Mouse (Mus musculus) right cerebral cortex, postnatal 10 days (tissue): Measurements from ENCODE around the gene Arl4c.
A peak's percentile ranks its signal among the peaks of the same experiment; 100 is the strongest.

Experiments used
- DNase-seq, 2 experiments: peaks; one replicate each; pipeline ENCODE4 v3.0.0; 2021; ENCODE audit warnings: low spot score in 2 of 2

The Arl4c gene

DNA sequence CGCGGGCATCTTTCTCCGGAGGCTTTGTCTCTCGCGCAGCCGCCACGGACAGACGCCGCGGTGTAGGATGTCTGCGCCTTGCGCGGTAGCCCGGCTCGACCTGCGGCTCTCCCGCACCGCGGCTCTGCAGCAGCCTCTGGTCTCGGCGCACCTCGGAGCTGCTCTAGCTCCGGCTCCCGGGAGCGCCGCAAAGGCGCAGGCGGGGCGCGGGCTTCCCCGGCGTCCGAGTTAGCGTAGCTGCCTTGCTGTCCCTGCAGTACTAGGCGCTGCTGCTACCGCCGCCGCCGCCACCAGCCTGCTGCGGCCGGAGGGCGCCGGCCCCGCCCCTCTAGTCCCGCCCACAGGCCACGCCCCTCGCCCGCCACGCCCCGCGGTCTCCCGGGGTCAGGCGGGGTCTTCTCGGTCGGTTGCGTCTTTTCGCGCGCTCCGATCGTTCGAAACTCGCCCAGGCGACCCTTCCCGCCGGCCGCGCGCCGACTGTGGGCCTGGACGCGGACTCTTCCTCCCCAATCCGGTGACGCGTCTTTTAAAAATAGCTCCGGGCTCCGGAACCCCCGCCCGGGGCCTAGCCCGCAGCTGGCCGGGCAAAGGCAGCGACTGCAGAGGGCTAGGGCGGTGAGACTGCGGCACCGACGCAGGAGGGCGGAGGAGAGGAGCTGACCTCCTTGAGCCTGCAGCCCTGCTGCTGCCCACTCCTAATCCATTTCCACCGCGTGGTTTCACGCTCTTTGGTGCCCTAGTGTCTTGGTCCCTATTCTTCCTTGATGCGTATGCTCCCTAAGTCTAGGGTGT lies at the start of gene Arl4c:
Gene Arl4c (minus strand): TSS at position 352 of the 792 bp plus-strand sequence.
- DNase-seq = peak; percentile 88 to 90

DNA sequence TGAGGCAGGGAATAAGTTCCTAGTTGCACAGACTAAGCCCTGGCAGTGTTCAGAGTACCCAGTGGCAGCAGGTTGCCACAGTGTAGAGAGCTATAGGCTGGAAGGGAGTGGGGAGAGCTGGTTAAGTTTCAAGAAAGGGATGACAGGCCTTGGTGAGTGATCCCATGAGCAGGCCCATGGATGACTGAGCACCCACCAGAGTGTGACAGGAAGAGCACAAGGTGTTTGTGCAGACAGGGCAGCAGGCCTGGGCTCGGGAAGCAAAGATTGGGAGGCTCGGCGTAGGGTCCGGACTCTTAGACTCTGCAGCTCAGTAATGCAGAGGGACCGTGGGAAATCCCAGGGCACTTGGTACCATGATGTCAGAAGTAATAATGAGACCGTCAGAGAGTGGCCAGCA lies 49.3 kb upstream of the Arl4c start:
- no peak for DNase-seq

DNA sequence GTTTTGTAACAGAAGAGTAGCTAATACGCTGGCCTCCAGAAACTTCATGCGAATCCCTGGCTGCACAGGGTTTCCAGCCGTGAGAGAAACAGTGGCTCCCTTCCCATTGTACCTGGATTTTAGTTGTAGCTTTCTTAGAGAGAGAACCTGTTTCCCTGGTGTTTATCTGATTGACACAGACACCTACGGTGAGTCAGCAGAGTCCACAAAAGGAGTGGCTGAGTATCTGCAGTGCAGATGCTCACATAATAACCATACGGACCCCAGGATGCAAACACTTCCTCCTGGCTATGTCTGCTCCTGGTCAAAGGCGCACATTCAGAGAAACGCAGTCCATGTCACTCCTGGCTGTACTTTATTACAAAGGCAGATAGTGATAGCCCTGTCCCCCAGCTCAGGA lies 48.6 kb upstream of the Arl4c start:
- DNase-seq = no peak

GRCm38 (mm10) chr1:88750126-88750525 lies 48.1 kb upstream of the Arl4c start:
- peak; percentile 48 to 52 for DNase-seq

- DNase-seq = no peak
Measured at GRCm38 (mm10) chr1:88749106-88749505, 47.1 kb upstream of the Arl4c start.

- peak; percentile 89 to 90 for DNase-seq
Measured at GRCm38 (mm10) chr1:88745256-88745655, 43.2 kb upstream of the Arl4c start.

- DNase-seq = no peak
Measured at GRCm38 (mm10) chr1:88744261-88744660, 42.2 kb upstream of the Arl4c start.

GRCm38 (mm10) chr1:88742372-88742771 lies 40.4 kb upstream of the Arl4c start:
- DNase-seq = peak; percentile 67 to 77

DNA sequence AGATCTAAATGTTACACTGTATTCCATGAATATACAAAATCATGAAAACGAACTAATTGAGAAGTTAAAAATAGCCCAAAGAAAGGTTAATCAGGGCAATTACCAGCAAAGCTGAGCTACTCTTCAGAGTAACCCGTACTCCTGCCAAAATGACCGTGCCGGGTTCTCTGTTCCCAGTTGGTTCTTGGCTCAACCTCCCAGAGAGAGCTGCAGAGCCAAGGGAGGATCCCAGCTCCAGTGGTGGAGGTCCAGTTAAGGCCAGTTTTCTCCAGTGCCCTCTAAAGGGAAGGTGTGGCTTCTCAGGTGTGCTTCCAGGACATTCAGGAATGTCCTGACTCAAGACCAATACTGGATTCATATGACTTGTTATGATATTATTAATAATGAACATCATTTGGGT lies 37.5 kb upstream of the Arl4c start:
- DNase-seq = no peak

GRCm38 (mm10) chr1:88738931-88739330 lies 36.9 kb upstream of the Arl4c start:
- no peak for DNase-seq

DNA sequence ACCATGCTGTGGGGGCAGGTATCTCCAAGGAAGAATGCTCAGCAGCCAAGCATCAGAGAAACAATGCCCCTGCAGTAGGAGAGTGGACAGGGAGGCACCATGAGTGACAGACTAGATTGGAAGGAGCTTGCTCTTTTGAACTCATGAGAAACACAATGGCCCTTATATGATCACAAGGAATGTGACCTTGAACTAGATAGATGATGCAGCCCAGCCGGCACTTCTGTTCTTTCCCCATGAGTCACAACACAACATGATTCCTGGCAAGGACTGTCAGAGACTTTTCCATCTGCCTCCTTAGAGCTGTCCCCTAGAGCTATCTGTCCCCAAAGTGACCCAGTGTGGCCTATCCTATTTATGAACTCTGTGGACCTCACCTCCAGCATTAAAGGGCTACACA lies 27.5 kb upstream of the Arl4c start:
- no peak for DNase-seq

DNA sequence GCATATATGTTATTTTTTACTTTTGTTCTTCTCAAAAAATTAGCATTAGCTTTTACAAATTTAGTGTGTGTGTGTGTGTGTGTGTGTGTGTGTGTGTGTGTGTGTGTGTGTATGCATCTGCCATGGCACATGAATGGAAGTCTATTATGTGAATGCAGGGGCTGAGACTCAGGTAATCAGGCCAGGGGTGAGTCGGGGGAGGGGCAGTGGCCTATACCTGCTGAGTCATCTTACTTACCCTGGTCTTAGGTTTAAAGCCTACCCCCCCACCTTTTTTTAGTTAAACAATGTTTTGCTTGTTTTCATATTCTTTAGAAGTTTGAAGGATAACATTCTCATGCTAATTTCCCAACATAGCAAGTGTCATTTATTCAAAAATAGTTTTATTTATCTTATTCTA lies 25.3 kb upstream of the Arl4c start:
- no peak for DNase-seq

GRCm38 (mm10) chr1:88725716-88726115 lies 23.7 kb upstream of the Arl4c start:
- no peak for DNase-seq

- DNase-seq = peak in 1 of 2 experiments; percentile 52
Measured at GRCm38 (mm10) chr1:88720626-88721229, 18.7 kb upstream of the Arl4c start.

GRCm38 (mm10) chr1:88718563-88718962 lies 16.5 kb upstream of the Arl4c start:
- DNase-seq = peak; percentile 61 to 84

DNA sequence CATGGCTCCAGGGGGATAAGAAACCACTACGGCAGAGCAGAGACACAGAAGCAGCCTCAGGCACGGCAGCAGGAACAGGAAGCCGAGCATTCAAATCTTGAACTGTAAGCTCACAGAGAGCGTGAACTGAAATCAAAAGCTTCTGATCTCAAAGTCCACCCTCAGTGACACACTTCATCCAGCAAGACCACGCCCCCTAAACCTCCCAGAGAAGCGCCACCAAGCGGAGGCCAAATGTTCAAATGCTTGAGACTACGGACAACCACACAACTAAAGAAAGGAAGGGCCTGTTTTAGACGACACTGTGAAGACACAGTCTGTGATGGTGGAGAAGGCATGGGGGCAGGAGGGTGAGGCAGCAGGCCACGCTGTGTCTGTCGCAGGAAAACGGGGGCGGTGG lies 15.7 kb upstream of the Arl4c start:
- no peak for DNase-seq

GRCm38 (mm10) chr1:88712011-88712410 lies 10.0 kb upstream of the Arl4c start:
- no peak for DNase-seq

DNA sequence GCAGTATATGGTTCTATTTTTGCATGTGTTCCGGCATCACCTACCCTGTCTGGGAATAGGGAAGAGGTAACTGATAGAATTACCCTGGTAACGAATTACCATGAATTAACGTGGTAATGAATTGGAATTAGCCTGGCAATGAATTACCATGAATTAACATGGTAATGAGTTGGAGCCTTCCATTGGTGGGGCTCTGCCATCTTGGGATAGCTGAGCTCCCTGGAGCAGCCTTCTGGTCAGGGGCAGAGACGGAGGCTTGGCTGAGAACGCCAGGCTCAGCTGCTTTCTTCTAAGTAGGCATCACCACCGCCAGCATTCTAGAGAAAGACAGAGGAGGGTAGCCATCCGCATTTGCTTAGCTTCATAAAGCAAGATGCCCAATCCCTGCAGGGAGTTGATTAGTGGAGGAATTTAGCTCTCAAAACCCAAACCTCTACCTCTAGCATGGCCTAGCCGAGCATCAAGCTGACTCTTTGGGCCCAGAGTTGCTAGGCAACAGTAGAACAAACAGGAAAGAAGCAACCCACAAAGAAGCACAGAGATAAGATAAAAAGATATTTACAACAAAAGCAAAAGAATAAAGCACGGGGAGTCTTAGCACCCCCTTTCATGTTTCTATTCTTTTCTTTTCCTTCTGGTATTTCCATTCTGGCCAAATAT lies 6.8 kb upstream of the Arl4c start:
- no peak for DNase-seq

DNA sequence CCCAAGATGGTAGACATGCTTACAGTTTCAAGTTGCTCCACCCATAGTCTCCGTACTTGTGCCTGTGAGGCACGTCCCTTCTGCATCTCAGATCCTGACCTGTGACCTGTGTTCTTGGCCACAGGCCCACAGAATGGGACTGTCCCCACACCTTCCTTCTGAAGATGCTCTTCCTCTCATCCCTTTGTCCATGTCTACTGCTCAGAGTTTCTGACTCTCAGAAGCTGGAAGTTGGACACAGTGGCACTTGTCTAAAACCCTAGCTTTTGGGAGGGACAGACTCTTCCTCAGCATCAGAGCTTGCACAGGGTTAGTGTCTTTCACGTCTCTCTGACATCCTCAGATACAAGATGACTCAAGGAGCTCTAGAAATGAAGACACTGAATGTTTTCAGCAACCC lies 6.2 kb upstream of the Arl4c start:
- DNase-seq = no peak

DNA sequence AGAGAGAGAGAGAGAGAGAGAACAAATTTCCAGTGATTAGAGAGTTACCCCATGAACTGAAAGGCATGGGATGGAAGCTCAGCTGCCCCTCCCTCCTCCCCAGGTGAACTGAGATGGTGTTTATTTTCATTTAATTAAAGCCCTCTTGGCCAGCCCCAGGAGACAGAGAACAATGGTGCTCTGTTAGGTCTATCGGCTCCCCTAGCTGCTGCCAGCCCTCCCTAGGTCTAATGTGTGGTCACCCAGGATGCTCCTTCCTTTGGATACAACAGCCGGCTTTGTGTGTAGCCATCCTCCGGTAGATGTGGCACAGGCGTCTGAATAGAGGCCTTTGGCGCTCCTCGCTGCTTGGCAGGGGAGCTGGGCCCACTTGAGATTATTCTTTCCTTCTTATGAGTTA lies 5.5 kb upstream of the Arl4c start:
- DNase-seq = no peak

DNA sequence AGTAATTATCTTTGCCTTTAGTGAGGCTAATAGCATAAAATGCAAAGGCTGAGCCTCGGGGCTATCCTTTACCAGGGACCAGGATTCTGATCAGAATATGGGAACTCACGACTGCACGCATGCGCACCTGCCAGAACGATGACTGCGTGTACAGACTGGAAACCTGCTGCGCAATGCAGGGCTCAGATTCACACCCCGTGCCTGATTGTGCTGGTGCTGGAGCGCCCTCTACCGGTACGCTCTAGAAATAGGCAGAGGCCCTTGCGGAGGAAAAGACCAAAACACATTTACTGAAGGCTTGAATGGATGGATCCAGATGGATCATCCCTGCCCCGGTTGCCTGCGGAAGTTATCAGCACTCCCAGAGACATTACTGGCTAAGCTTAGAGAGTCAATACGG lies 3.8 kb upstream of the Arl4c start:
- peak; percentile 96 to 97 for DNase-seq

- peak in 1 of 2 experiments; percentile 50 for DNase-seq
Measured at GRCm38 (mm10) chr1:88705050-88705449, 3.0 kb upstream of the Arl4c start.
